Mouse (Mus musculus): ENCODE results near the gene Prg4.

GRCm38 (mm10) chr1:150409996-150410395, 56.0 kb downstream of the Prg4 start:
- TF ChIP-seq CTCF (IDR thresholded peaks at IDR 0.05; ENCODE audit: low read depth, low read length): no peak
- TF ChIP-seq POLR2A (IDR thresholded peaks at IDR 0.05; ENCODE audit: insufficient read depth, low read length): no peak
- no peak for TF ChIP-seq EP300 (IDR thresholded peaks at IDR 0.05; ENCODE audit: insufficient read depth, low read depth, low read length)
